In genomic region chr6:97148383-97149251, GRCm38 (mm10) we compare ENCODE assay signal across 8 mouse cellular contexts. TPM values are rescaled to one million over a fixed set of nuclear protein-coding genes. Genes with fewer than 3 reads are reported as not detected.
DNase-seq lines count a peak whose midpoint lies in the region; ATAC-seq lines count a peak whose summit lies in the region.

Gene Eogt (minus strand): TSS chr6:97149182.

- peak within 1 kb of the TSS; percentile 88 for H3K27ac ChIP-seq in intestine, embryonic 16.5 days (ENCODE audit: low read length)
- peak within 1 kb of the TSS; percentile 91 for H3K27ac ChIP-seq in midbrain, embryonic 10.5 days (replicated peaks)

- H3K4me3 ChIP-seq in intestine, embryonic 16.5 days (ENCODE audit: low read length) = peak within 1 kb of the TSS; percentile 78
- peak within 1 kb of the TSS; percentile 84 for H3K4me3 ChIP-seq in midbrain, embryonic 10.5 days

- peaks cover 19% of the 10 kb centered on the region for H3K4me1 ChIP-seq in intestine, embryonic 16.5 days (ENCODE audit: control insufficient read depth, insufficient read depth, low read length)
- H3K4me1 ChIP-seq in midbrain, embryonic 10.5 days = peaks cover 35% of the 10 kb centered on the region

- intact Hi-C loops in left cerebral cortex, postnatal 36 days (cut with DNase I) = no loop called here

- peak; percentile 93 for ATAC-seq in intestine, embryonic 16.5 days

- no peaks in the 10 kb centered on the region for H3K27me3 ChIP-seq in intestine, embryonic 16.5 days (replicated peaks; ENCODE audit: control insufficient read depth, insufficient read depth, low read length)
- H3K27me3 ChIP-seq in midbrain, embryonic 10.5 days (ENCODE audit: low read depth, poor library complexity, severe bottlenecking) = peaks cover 17% of the 10 kb centered on the region; the same call in 1 of the 2 replicates

- H3K9me3 ChIP-seq in intestine, embryonic 16.5 days (ENCODE audit: control insufficient read depth, low read length) = no peaks in the 10 kb centered on the region
- no peaks in the 10 kb centered on the region for H3K9me3 ChIP-seq in midbrain, embryonic 10.5 days (replicated peaks)

- H3K9ac ChIP-seq in intestine, embryonic 16.5 days (ENCODE audit: low read depth, low read length) = peak within 1 kb of the TSS; percentile 96

- peak within 1 kb of the TSS; percentile 98 for H3K4me2 ChIP-seq in intestine, embryonic 16.5 days (ENCODE audit: low read depth, low read length)

- H3K36me3 ChIP-seq in intestine, embryonic 16.5 days (ENCODE audit: control insufficient read depth, insufficient read depth, low read length) = no peaks in the 10 kb centered on the region
- peaks cover 5% of the 10 kb centered on the region for H3K36me3 ChIP-seq in midbrain, embryonic 10.5 days

- whole genome bisulfite sequencing in intestine, embryonic 16.5 days = under 1% methylated on average over 54 of the region's 56 CpGs
- WGBS in midbrain, embryonic 10.5 days = 2% methylated on average over 56 of the region's 56 CpGs

- peak; percentile 84 to 85 for DNase-seq in adrenal gland, adult 18-20 months (ENCODE audit: low spot score in 2 of 2)
- DNase-seq in embryo, embryonic 9.5 days (ENCODE audit: extremely low spot score) = peak; percentile 77
- peak; percentile 55 to 67 for DNase-seq in gastrocnemius, postnatal 4 days (ENCODE audit: low spot score in 2 of 2)
- peak; percentile 75 to 83 for DNase-seq in left cerebral cortex, postnatal 36 days (ENCODE audit: low spot score in 2 of 2)
- DNase-seq in midbrain, embryonic 10.5 days (ENCODE audit: low spot score) = peak; percentile 65
- peak; percentile 55 to 56 for DNase-seq in right cerebral cortex, postnatal 36 days (ENCODE audit: low spot score in 2 of 2)
- DNase-seq in urinary bladder, postnatal 4 days (ENCODE audit: low spot score in 2 of 2) = peak; percentile 73 to 74

RNA-seq across cellular contexts. Expression of gene Eogt, which starts in this region (rescaled TPM):
- total RNA-seq in adrenal gland, adult 18-20 months (2021) = 10 to 100 TPM; 20.4 to 27.1 TPM
- 10 to 100 TPM in 1 of 2 experiments, 1 to 10 TPM in 1; 9.9 to 13.6 TPM for total RNA-seq in gastrocnemius, postnatal 4 days (2021)
- polyA plus RNA-seq in intestine, embryonic 16.5 days (2015; fragmentation: Nextera tagmentation; extraction: Ambion mirVana) = 6.7 and 7.4 TPM in 2 replicates
- 10 to 100 TPM; 25.4 to 31.1 TPM for total RNA-seq in left cerebral cortex, postnatal 36 days (2021)
- 10.1 and 11.1 TPM in 2 replicates for polyA plus RNA-seq in midbrain, embryonic 10.5 days (2016; fragmentation: Nextera tagmentation; extraction: Ambion mirVana)

Comparison
In these comparisons a context has a peak if more than half of its experiments do, and no peak if none do; other contexts are left out.
1. Peak in every context shown above with its lines: DNase-seq, ATAC-seq, H3K4me3 ChIP-seq and H3K27ac ChIP-seq.